Mouse (Mus musculus): ENCODE measurements around the gene Med7.

Med7 gene

DNA sequence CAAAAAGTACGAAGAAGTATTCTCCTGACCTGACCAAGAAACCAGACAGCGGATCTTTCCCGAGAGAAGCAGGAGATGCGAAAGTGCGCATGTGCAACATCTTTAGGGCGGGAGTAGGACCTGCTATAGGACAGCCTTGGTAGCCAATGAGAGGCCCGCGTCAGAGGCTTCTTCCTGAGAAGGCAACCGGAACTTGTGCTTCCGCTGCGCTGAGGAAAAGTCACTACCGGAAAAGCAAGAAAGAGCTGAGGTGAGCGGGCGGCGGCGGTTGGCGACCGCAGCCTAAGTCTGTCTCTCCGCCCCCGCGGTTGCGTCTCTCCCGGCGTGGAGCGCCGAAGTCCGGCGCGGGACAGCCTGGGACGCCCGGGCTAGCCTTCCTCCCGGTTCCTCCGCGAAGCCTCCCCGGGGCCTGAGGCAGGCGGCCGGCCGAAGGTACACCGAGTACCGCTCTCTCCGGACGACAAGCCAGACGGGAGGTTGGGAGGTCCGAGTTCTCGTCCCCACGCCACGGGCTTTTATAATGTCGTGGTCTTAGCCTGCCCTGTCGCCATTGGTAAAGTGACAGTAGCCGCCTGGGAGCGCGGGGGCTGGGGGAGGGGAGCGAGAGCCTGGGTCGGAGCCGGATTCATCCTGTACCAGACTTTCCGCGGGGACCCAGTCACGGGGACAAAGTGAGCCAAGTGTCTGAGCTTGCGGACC is at the start of gene Med7:
Med7 (plus strand) TSS at position 166 of the 699 bp plus-strand sequence.
- under 1% methylated on average over 59 of the region's 59 CpGs for WGBS

DNA sequence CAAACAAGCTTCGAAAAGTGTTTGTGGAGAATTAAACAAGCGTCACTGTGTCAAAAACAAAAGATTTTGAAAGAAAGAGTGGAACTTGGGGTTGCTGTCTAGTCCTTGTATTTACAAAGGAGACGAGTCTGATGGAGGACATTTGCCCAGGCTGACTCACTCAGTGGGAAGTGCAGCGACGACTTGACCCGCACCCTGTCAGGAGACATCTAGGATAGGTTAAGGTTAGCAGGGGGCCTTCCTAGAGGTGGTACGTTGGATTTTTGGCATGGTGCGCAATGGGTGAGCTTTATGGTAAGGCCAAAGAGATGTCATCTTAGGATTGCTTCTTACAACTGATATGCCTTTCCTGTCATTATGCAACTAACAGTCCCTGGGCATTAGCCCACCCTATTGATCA is 49.7 kb upstream of the Med7 start:
- WGBS: 94% methylated on average over 8 of the region's 8 CpGs

DNA sequence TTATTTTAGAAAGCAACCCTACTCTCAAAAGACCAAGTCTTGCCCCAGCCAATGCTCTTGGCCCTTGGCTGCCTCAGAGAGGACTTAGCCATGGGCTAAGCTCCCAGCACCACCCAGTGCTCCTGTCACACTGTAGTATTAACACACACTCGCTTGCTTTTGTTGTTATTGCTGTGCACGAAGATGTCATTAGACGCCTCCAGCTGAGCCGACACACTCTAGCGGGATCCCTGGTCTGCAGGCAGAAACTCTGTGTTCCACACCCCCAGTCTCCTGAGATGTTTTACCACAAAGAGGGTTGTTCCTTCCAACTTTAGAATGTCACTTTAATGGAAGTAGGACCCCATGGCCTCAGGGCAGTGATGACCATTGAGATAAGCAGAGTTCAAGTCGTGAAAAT is 48.3 kb upstream of the Med7 start:
- 81% methylated on average over 6 of the region's 6 CpGs for WGBS

DNA sequence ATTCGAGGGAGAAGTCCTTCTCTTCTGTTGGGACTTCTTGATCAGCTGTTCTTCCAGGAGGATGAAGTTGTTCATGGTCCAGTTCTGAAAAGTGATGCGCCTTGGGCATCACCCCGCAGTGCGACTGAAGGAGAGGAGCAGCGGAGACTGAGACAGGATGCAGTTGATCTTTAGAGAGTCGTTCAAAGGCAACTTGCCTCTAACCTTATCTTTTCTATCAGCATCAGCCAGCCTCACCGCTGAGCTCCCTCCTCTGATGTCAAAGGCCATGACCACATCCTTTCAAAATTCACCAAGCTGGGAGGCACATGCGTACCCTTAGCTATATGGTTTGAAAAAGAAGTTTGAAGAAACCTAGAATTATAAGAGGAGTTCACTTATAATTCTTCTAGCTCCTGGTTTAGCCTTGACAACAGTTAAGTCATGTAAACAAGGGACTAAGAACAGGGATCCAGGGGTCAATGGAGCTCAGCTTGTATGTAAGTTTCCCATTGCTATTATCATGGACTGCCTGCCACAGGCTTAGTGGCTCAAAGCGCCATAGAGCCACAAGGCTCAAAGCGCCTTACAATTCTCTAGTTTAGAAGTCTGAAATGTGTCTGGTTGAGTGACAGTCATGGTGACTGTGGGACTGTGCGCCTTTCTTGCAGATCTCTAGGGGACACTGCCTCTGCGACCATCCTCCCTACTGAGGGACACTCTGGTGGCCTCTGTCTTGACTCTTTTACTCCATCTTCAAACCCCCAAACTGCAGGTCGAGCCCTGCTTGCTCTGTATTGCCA is 47.2 kb upstream of the Med7 start, which contains the start of gene Itk:
Itk (minus strand) TSS at position 180 of the 782 bp plus-strand sequence.
- 89% methylated on average over 13 of the region's 13 CpGs for WGBS

DNA sequence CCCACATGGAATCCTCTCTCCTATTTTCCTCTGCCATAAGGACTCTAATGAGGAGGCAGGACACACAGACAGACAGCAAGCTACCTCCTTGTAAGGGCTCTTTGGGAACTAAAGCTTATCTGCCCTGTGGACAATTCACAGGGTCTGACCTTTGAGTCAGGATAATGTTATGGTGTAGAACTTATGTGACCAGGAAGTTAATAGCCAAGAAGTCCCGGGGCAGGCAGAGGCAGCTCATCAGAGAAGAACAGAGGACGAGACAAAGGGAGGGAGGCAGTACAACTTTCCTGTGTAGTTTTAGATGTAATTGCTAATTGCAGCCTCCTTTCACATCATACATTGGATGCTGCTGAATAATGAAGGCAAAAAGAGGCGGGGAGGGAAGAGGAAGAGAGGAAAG is 46.1 kb upstream of the Med7 start:
- 47% methylated on average over 3 of the region's 3 CpGs for WGBS

DNA sequence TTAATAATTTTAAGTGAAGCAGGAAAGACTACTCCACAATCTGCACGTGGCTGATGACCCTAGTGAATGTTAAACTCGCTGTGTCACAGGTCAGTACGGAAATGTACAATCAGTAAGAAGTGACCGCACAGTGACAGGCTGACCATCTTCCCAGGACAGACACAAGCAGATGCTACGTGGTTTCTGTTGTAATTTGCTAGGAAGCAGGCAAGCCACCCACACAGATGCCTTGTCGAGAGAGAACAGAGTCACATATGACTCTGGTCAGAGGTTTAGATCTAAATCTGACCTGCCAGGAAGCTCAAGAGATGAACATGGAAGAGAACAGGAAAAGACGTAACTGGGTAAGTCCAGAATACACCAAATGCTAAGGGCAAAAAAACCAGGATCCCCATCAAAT is 43.8 kb upstream of the Med7 start:
- 79% methylated on average over 7 of the region's 7 CpGs for WGBS

DNA sequence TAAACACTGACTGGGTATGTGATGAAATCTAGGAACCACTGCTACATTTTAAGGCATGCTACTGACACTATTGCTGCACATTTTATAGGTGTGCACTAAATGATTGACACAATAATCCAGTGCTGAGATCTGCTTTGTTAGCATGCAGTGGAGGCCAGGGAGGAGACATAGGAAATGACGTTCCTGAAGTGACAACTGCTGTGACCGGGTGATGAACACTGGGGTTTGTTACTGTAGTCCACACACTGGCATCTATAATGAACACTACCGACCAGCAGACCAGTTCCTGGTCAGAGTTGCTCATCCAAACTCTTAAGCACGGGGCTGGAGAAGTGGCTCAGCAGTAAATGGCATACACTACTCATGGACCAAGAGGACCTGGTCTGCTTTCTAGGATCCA is 43.3 kb upstream of the Med7 start:
- WGBS: 89% methylated on average over 4 of the region's 4 CpGs

DNA sequence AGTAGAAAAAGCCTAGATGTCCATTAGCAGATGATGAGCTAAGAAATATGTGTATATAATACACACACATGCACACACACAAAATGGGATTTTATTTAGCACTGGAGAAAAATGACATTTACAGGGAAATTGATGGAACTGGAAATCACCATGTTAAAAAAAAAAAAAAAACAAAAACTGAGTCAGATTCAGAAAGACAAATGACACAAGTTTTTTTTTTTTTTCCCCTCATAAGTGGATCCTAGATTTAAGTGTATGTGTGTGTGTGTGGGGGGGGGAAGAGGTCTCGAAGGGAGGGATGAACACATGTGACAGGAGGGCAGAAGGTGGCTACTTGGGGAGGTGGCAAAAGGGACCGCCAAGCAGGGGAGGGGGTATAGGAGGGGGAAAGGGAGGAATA is 41.6 kb upstream of the Med7 start:
- WGBS: 92% methylated on average over 2 of the region's 2 CpGs

DNA sequence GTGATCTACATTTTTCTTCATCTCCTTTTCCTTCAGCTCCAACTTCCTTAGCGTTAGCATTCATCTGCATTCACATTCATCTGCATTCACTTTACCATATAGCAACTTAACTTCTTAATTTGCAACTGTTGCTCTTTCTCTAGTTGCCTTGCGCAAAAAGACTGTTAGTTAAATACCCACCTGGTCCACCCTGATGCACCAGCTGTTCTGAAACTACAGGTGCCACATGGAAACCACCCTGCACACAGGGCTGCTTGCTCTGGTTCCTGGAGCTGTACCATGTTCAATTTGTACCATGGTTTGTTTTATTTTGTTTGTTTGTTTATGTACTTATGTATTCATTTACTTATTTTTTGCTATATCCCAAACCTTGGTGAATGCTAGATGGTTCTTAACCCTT is 41.0 kb upstream of the Med7 start:
- 86% methylated on average over 2 of the region's 2 CpGs for WGBS

DNA sequence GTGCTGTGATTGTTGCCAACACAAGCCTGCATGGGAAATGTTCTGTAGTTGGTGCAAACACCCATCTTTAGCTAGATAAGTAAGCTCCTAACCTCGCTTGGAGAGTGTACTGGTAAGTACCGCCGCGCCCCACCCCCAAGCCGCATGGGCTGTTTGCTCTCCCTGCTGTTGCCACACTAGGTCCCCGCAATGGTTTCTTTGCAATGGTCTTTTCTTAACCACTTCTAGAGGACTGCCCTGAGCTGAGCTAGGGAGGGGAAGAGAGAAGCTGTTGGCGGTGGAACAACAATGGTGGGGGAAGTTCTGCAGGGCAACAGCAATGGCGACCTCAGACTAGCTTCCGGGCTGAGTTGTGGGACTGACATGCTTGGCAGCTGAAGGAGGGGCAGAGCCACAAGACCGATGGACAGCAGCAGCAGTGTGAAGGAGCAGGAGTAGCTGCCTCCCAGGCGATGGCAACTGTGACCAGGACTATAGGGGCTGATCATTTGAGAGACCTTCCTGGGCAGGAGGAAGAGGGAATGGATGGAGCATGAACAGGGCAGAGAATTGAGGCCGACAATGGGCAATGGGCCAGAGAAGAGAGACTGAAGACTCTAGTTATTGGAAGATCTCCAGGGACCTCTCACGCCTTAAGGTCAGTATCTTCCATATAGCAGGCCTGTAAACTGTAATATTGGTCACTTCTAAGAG is 40.4 kb upstream of the Med7 start, which contains the start of gene Fam71b:
Fam71b (plus strand) TSS at position 393 of the 693 bp plus-strand sequence.
- WGBS: 83% methylated on average over 13 of the region's 13 CpGs

DNA sequence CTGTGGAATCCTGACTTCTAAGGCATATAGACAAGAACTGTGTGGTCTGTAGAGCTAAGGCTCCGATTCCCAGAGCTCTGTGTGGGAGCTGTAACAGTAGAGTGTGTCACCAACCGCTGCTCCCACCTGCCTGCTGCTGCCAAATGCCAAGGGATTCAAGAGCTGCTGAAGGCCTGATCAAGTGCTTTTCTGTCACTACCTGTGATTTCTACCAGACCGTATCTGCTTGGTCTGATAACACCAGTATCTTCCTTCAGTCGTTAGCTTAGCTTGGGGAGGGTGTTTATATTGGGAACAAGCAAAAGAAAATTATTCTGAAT is 39.9 kb upstream of the Med7 start:
- WGBS: 79% methylated on average over 4 of the region's 4 CpGs

DNA sequence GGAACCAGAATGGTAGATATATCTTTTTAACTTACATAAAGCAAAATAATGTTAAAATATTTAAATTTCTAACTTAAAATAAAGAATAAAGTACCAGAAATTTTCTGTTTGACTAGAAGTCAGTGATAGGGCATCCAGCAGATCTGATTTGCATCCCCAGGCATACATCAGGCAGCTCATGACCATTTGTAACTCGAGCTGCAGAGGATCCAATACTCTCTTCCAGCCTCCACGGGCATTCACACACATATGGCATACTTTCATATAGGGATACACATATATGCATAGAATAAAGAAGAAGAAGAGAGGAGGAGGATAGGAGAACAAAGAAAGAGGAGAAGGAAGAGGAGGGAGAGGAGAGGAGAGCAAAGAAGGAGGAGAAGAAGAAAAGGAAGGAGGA is 38.8 kb upstream of the Med7 start:
- WGBS: 76% methylated on average over 2 of the region's 2 CpGs

DNA sequence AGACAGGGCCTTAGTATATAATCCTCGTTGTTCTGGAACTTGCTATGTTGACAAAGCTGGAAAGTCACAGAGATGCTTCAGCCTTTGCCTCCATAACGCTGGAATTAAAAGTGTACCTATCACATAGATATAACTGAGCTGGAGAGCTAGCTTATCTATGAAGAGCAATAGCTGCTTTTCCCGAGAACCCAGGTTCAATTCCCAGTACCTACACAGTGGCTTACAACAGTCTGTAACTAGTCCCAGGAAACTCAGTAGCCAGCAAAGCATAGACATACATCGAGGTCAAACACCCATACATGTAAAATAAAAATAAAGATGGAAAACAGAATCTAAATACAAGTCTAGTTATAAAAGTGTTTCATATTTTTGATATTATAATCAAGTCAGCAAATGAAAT is 38.3 kb upstream of the Med7 start:
- WGBS: 93% methylated on average over 4 of the region's 4 CpGs

DNA sequence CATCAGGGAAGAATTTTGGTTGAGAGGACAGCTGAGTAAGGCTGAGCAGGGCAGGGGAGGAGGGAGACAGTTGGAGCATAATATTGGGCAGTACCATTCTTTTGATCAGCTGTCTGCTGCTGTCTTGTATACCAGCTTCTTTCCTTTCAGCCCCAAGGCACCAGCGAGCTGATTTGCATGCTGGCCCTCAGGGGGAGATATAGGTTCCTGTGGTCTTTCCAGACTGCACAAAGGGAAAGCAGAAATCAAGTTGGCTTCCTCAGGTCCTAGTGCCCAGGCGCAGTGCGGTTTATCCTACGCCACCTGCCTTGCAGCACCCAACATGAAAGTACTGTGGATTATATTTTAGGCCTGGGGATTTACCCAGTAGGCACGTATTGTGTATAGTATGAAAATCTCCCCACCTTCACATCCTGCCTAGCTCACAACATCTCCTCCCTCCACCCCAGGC is 37.8 kb upstream of the Med7 start:
- 78% methylated on average over 5 of the region's 5 CpGs for WGBS

DNA sequence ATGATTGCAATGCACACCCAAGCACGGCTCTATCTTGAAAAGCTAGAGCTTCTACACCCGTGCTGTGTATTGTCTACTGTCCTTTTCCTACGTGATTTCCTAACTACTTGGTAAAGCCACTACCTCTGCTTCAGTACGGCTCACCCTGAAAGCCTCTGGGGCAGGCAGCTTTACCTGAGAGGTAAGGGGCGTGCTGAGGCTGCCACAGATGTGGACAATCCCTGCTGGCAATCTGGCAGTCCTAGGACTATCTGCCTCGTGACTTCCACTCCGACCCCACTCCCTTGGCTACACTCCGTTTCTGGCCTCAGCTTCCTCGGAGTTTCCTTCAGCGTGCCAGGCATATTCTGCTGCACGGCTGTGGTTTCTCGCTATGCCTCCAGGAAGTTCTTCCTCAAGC is 35.2 kb upstream of the Med7 start:
- 81% methylated on average over 12 of the region's 12 CpGs for WGBS

DNA sequence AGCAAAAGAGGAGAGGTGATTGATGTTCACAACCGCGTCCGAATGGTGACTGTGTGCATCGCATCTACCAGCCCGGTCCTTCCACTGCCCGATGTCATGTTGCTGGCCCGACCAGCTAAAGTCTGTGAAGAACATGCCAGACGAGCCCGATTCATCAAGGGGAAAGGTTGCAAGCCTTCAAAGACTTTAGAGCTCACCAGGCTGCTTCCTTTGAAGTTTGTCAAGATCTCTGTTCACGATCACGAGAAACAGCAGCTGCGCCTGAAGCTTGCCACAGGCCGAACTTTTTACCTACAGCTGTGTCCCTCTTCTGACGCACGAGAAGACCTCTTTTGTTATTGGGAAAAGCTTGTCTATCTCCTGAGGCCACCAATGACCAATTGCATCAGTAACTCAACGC is 31.7 kb upstream of the Med7 start:
- WGBS: 90% methylated on average over 16 of the region's 16 CpGs

DNA sequence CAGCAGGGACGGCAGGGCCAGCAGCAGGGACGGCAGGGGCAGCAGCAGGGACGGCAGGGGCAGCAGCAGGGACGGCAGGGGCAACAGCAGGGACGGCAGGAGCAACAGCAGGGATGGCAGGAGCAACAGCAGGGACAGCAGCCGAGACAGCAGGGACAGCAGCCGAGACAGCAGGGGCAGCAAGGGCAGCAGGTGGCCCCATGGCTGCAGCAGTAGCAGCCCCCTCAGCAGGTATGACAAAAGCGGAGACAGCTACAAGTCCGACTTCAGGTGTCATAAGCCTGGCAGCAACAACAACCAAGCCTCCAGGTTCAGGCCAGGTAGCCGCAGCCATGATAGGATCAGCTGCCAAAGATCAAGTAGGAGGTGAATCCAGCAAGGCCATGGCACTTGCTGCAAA is 30.0 kb upstream of the Med7 start:
- 64% methylated on average over 10 of the region's 10 CpGs for WGBS

DNA sequence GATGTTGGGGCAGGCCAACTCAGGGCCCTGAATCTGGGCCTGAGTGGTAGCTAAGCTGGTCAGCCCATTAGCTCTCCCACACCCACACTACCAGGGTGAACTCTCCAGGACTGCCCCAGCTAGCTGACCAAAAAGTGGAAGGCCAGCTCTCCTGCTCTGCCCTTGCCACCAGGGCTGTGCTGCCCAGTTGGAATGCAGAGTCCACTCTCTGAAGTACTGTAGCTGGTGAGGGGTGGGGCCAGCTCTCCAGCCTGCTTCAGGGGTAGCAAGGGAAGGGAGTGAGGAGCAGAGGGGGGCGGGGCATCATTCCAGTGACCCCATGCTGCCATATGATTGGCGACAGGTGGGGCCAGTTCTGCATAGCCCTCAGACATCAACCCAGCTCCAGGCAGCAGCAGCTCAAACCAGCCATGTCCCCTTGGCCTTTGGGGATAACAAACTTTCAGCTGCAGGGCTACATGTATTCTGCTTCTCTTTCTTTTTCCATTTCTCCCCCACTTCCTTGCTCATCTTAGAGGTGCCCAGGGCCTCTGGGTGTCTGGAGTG is 26.6 kb upstream of the Med7 start:
- 62% methylated on average over 2 of the region's 2 CpGs for WGBS

DNA sequence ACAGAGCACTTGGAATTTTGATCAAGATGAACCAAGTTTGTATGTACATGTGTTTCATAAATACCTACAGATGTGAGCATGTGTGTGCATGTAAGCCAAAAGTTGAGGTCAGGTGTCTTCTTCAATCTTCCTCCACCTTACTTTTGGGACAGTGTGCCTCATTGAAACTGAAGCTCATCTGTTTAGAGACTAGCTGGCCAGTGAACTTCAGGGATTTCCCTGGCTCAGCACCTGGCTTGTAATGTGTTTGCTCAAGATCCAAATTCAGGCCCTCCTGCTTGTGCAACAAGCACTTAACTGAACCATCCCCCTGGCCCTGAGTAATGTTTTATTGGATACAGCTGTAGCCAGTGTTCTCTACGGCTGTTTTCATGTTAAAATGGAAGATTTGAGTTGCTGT is 18.3 kb upstream of the Med7 start:
- 91% methylated on average over 1 of the region's 1 CpGs for WGBS

DNA sequence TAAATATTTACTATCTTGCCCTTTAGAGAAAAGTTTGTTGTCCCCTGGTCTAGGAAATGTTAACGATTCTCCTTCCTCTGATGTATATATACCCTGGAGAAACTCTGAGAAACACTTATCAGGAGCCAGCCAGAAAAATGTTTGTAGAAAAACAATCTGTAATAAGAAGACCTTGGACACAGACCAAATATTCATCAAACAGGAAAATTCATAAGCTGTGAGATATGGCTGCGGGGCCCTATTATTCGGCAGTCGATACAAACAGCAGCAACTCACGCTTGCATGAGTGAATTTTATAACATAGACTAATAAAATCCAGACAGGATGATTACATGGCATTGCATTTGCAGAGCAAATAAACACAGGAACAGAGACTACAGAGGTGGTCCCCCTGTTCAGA is 17.9 kb upstream of the Med7 start:
- WGBS: 83% methylated on average over 5 of the region's 5 CpGs

DNA sequence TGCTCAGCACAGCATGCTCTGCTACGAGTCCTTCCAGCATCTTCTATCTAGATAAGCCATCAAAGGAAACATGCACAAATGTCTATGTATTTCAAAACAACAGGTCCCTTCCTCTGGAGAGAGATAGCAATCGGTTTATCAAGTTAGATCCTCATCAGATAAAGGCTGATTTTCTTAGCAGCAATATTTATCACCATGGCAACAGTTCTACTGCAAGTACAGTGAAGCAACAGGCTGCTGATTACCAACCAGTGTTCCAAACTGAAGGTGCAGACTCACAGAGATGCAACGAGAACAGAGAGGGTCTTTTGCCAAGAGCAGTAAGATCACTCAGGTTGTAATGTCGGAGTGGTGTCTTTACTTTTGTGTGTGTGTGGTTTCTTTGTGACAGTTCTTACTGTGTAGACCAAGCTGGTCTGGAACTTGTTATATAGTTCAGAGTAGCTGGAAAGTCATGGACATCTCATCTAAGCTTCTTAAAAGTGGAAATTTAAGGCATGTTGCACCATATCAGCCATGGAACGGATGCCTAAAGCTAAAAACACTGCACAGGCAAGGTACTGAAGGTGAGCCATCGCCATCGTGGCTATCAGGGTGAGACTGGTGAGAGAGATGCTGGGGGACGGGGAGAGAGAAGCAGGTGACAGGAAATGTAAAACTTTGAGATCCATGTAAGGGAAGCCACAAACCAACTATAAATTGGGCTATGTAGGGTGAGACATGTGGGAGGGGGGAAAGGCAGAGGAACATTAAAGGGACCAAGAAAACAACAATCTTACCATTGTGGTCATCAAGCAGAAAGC is 15.4 kb upstream of the Med7 start:
- 78% methylated on average over 8 of the region's 8 CpGs for WGBS

DNA sequence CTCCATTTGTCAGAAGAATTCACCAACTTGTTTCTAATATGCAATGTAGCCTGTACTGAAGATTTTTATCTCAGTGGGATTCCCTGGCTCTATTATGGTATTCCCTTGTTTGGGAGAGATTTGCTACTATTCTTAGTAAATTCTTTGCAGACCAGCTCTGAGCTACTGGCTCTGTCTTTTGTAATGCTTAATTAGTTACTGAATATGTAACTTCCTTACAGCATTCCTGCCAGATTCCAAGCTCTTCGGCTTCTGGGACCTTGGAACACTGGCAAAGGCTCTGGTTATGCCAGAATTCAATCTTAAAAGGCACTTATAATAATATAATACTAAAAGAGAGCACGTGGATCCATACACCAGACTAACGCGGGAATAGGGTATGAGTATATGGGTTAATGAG is 8.6 kb upstream of the Med7 start:
- WGBS: 48% methylated on average over 4 of the region's 4 CpGs

Data from cerebral cortex, adult 2 months (tissue).